Mouse (Mus musculus) stomach, postnatal 0 days (tissue): Measurements from ENCODE around the gene Mau2. TPM values are rescaled to one million over a fixed set of nuclear protein-coding genes. Genes with fewer than 3 reads are reported as not detected.

ENCODE experiments used
- ATAC-seq: fragments of 200-750 bp; cut with Nextera tagmentation; 2 replicates; pipeline ENCODE4 v1.8.0; 2017; ENCODE audit not compliant: low FRiP score, low TSS enrichment
- DNase-seq: peaks from one replicate; pipeline ENCODE4 v3.0.0-alpha.2; 2016; ENCODE audit warnings: low spot score
- H3K27ac ChIP-seq: fragments of 300-500 bp; sonication (generic); replicated peaks from 2 replicates; pipeline ENCODE4 v1.5.1; 2014; ENCODE audit warnings: mild to moderate bottlenecking, control low read depth
- H3K27me3 ChIP-seq: fragments of 300-500 bp; sonication (generic); 2 replicates; pipeline ENCODE4 v1.6.1; 2014; ENCODE audit warnings: low read length; ENCODE audit not compliant: control insufficient read depth, insufficient read depth
- H3K36me3 ChIP-seq: fragments of 300-500 bp; sonication (generic); 2 replicates; pipeline ENCODE4 v1.6.1; 2014; ENCODE audit warnings: low read length, mixed read lengths; ENCODE audit not compliant: control insufficient read depth, insufficient read depth
- H3K4me1 ChIP-seq: fragments of 300-500 bp; sonication (generic); replicated peaks from 2 replicates; pipeline ENCODE4 v1.6.1; 2014; ENCODE audit warnings: antibody characterized with exemption; ENCODE audit not compliant: control insufficient read depth, insufficient read depth
- H3K4me2 ChIP-seq: fragments of 300-500 bp; sonication (generic); replicated peaks from 2 replicates; pipeline ENCODE4 v1.6.1; 2014; ENCODE audit warnings: low read depth, mild to moderate bottlenecking, control low read depth, moderate library complexity
- H3K4me3 ChIP-seq: fragments of 300-500 bp; sonication (generic); 2 replicates; pipeline ENCODE4 v1.5.1; 2014; ENCODE audit warnings: low read depth, low read length, control low read depth
- H3K9ac ChIP-seq: fragments of 300-500 bp; sonication (generic); 2 replicates; pipeline ENCODE4 v1.6.1; 2014; ENCODE audit warnings: mild to moderate bottlenecking, low read length, control low read depth, mixed read lengths
- H3K9me3 ChIP-seq: fragments of 300-500 bp; sonication (generic); 2 replicates; pipeline ENCODE4 v1.6.1; 2016; ENCODE audit warnings: low read length; ENCODE audit not compliant: control insufficient read depth
- CTCF ChIP-seq: IDR thresholded peaks from 2 replicates; pipeline ENCODE4 v1.5.1; 2016; ENCODE audit warnings: antibody characterized with exemption, low read depth, mild to moderate bottlenecking, moderate library complexity
- EP300 ChIP-seq: optimal IDR thresholded peaks from 2 replicates; pipeline ENCODE3; 2016; ENCODE audit warnings: antibody characterized with exemption
- WGBS: fragments of 180-500 bp; shearing (Covaris S2); extraction: QIAGEN DNeasy Blood & Tissue Kit; methylation state at CpG from one replicate; pipeline ENCODE4 v1.1.7; 2014; 5-methylcytosine and 5-hydroxymethylcytosine counted together
- polyA plus RNA-seq: library from polyadenylated mRNA; unstranded; fragments of >200 nt; fragmentation: Nextera tagmentation; extraction: Ambion mirVana; gene quantifications from 2 replicates; pipeline ENCODE4 v1.2.1, GENCODE M21; 2015

The Mau2 gene
- polyA plus RNA-seq, 1 experiment from 2014 or later, result 22.4 TPM

DNA sequence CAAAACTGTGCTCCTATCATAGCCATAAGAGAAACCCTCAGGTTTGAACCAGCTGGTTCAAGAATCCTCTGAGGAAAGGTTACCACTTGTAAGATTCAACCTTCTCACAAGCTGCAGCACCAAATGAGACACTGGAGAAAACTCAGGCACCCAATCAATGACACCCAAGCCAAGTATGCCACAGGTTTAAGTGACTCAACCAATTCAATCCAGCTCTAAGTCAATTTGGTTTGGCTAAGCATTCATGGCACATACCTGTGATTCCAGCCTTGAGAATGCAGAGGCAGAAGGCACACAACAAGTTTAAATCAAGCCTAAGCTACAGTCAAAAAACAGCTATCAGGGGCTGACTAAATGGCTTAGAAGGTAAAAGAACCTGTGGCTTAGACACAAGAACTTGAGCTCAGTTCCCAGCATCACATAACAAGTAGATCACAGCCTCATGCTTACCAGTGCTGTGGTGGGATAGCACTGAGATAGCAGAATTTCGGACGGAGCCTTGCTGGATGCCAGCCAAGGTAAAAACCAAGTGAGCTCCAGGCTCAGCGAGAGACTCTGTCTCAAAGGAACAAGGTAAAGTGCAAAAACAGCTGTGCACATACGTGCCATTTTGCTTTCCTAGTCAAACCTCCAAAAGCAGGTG, 75.1 kb downstream of the Mau2 start:
- no peaks in the 10 kb centered on the region for H3K36me3 ChIP-seq
- ATAC-seq, result no peak

More for the DNA sequence above, 75.1 kb downstream of the Mau2 start:
- Histone ChIP-seq H3K9me3 (no peaks in the 10 kb centered on the region), H3K4me1 (no peaks in the 10 kb centered on the region), H3K27ac (no peak overlapping the region), H3K9ac (no peak overlapping the region), H3K4me3 (no peak overlapping the region), H3K27me3 (no peaks in the 10 kb centered on the region), H3K4me2 (no peak overlapping the region)
- no peak for TF ChIP-seq EP300
- no peak for TF ChIP-seq CTCF
- no peak for DNase-seq
- WGBS, result 54% methylated on average over 4 of the region's 4 CpGs

Other genes starting within 250 kb of the Mau2 start
- gene Gmip, start 234.1 kb downstream of the Mau2 start, polyA plus RNA-seq, result 5.8 and 6.0 TPM in 2 replicates
- gene Lpar2, start 220.3 kb downstream of the Mau2 start, polyA plus RNA-seq, result 0.24 and 0.28 TPM in 2 replicates
- gene Pbx4, start 210.2 kb downstream of the Mau2 start, polyA plus RNA-seq, result 4.9 and 5.1 TPM in 2 replicates
- gene Cilp2, start 155.0 kb downstream of the Mau2 start, polyA plus RNA-seq, result 0.30 and 0.36 TPM in 2 replicates
- gene Tssk6, start 140.6 kb downstream of the Mau2 start, polyA plus RNA-seq, result 2.1 and 2.7 TPM in 2 replicates
- 199 and 205 TPM in 2 replicates for gene Ndufa13, start 140.2 kb downstream of the Mau2 start, polyA plus RNA-seq
- gene Yjefn3, start 140.0 kb downstream of the Mau2 start, polyA plus RNA-seq, result 1.6 and 2.7 TPM in 2 replicates
- 32.4 and 36.4 TPM in 2 replicates for gene Gatad2a, start 46.4 kb downstream of the Mau2 start, polyA plus RNA-seq
- gene Sugp1, start 79 bp upstream of the Mau2 start, polyA plus RNA-seq, result 21.2 and 22.0 TPM in 2 replicates
- 1.0 and 1.5 TPM in 2 replicates for gene Tm6sf2, start 30.2 kb upstream of the Mau2 start, polyA plus RNA-seq
- 0.02 and 0.10 TPM in 2 replicates for gene Hapln4, start 40.7 kb upstream of the Mau2 start, polyA plus RNA-seq
- 0.17 and 0.27 TPM in 2 replicates for gene Ncan, start 78.1 kb upstream of the Mau2 start, polyA plus RNA-seq
- gene Nr2c2ap, start 88.6 kb upstream of the Mau2 start, polyA plus RNA-seq, result 31.9 and 33.6 TPM in 2 replicates
- gene Rfxank, start 96.4 kb upstream of the Mau2 start, polyA plus RNA-seq, result 8.9 and 9.8 TPM in 2 replicates
- 30.1 and 30.5 TPM in 2 replicates for gene Borcs8, start 96.8 kb upstream of the Mau2 start, polyA plus RNA-seq
- gene Mef2b, start 97.0 kb upstream of the Mau2 start, polyA plus RNA-seq, result 0.10 TPM in 1 of 2 replicates, not detected in the other
- 38.2 and 40.8 TPM in 2 replicates for gene Tmem161a, start 129.6 kb upstream of the Mau2 start, polyA plus RNA-seq
- gene Slc25a42, start 169.6 kb upstream of the Mau2 start, polyA plus RNA-seq, result 3.1 and 4.5 TPM in 2 replicates
- gene Sugp2, start 191.5 kb upstream of the Mau2 start, polyA plus RNA-seq, result 7.8 and 9.0 TPM in 2 replicates
- gene Armc6, start 191.7 kb upstream of the Mau2 start, polyA plus RNA-seq, result 11.9 and 12.9 TPM in 2 replicates
- 13.8 and 17.5 TPM in 2 replicates for gene Homer3, start 240.1 kb upstream of the Mau2 start, polyA plus RNA-seq